8 mouse cellular contexts compared by ENCODE assay signal in genomic region chr14:121800962-121801361, GRCm38 (mm10). TPM values are rescaled to one million over a fixed set of nuclear protein-coding genes. Genes with fewer than 3 reads are reported as not detected.
DNase-seq lines count a peak whose midpoint lies in the region; ATAC-seq and TF ChIP-seq lines count a peak whose summit lies in the region.

No protein-coding gene starts in this region.

- H3K27me3 ChIP-seq in lung, postnatal 0 days (replicated peaks; ENCODE audit: insufficient read depth, low read length) = no peaks in the 10 kb centered on the region
- peaks cover 4% of the 10 kb centered on the region for H3K27me3 ChIP-seq in midbrain, embryonic 16.5 days (ENCODE audit: control insufficient read depth, insufficient read depth, low read depth, low read length)

- ATAC-seq in lung, postnatal 0 days = no peak
- no peak for ATAC-seq in midbrain, embryonic 16.5 days

- H3K4me2 ChIP-seq in lung, postnatal 0 days (replicated peaks; ENCODE audit: low read depth, low read length) = no peak overlapping the region
- H3K4me2 ChIP-seq in midbrain, embryonic 16.5 days (ENCODE audit: low read length) = no peak overlapping the region

- WGBS in lung, postnatal 0 days = 16% methylated on average over 2 of the region's 2 CpGs
- 31% methylated on average over 2 of the region's 2 CpGs for WGBS in midbrain, embryonic 16.5 days

- TF ChIP-seq EP300 in lung, postnatal 0 days (IDR thresholded peaks at IDR 0.05) = no peak

- no peaks in the 10 kb centered on the region for H3K4me1 ChIP-seq in lung, postnatal 0 days (ENCODE audit: insufficient read depth, low read depth, low read length)
- peaks cover 7% of the 10 kb centered on the region; the same call in 1 of the 2 replicates for H3K4me1 ChIP-seq in midbrain, embryonic 16.5 days (ENCODE audit: control insufficient read depth, insufficient read depth, low read length)

- H3K4me3 ChIP-seq in gastrocnemius, adult 2 months = no peak overlapping the region
- no peak overlapping the region for H3K4me3 ChIP-seq in lung, postnatal 0 days (ENCODE audit: low read depth, low read length)
- H3K4me3 ChIP-seq in midbrain, embryonic 16.5 days (ENCODE audit: low read depth, low read length) = no peak overlapping the region

- no peaks in the 10 kb centered on the region for H3K36me3 ChIP-seq in lung, postnatal 0 days (ENCODE audit: insufficient read depth, low read length)
- no peaks in the 10 kb centered on the region for H3K36me3 ChIP-seq in midbrain, embryonic 16.5 days (ENCODE audit: control insufficient read depth, insufficient read depth, low read length)

- intact Hi-C loops in gastrocnemius, adult 2 months (cut with DNase I) = no loop called here

- no peaks in the 10 kb centered on the region for H3K9me3 ChIP-seq in lung, postnatal 0 days (ENCODE audit: low read length)
- no peaks in the 10 kb centered on the region for H3K9me3 ChIP-seq in midbrain, embryonic 16.5 days (replicated peaks; ENCODE audit: control insufficient read depth, low read length, poor library complexity, severe bottlenecking)

- no peak overlapping the region for H3K9ac ChIP-seq in lung, postnatal 0 days (replicated peaks; ENCODE audit: low read depth)
- H3K9ac ChIP-seq in midbrain, embryonic 16.5 days (ENCODE audit: low read depth, low read length) = no peak overlapping the region

- peak; percentile 38 for TF ChIP-seq CTCF in gastrocnemius, adult 2 months (IDR thresholded peaks at IDR 0.05)
- peak; percentile 55 for TF ChIP-seq CTCF in lung, postnatal 0 days (IDR thresholded peaks at IDR 0.05)

- DNase-seq in gastrocnemius, adult 2 months = no peak
- DNase-seq in gastrocnemius, postnatal 10 days = no peak
- peak; percentile 35 to 47 for DNase-seq in B cell, adult 2 months
- DNase-seq in adrenal gland, postnatal 36 days = peak; percentile 21 to 48
- DNase-seq in lung, postnatal 0 days (ENCODE audit: low spot score) = peak; percentile 57
- DNase-seq in layer of hippocampus, adult 8-10 months (ENCODE audit: low spot score in 2 of 2) = no peak
- DNase-seq in urinary bladder, adult 2 months (ENCODE audit: low spot score) = no peak

- H3K27ac ChIP-seq in gastrocnemius, adult 2 months = no peak overlapping the region
- no peak overlapping the region for H3K27ac ChIP-seq in lung, postnatal 0 days (ENCODE audit: low read length)
- no peak overlapping the region for H3K27ac ChIP-seq in midbrain, embryonic 16.5 days (ENCODE audit: low read length)

RNA-seq across cellular contexts. Expression of gene Dock9, which starts 3.3 kb away (rescaled TPM):
- total RNA-seq in gastrocnemius, adult 2 months (2021) = 10 to 100 TPM; 15.3 to 21.4 TPM
- 10 to 100 TPM; 28.3 to 35.0 TPM for total RNA-seq in gastrocnemius, postnatal 10 days (2021)
- total RNA-seq in adrenal gland, postnatal 36 days (2021) = 10 to 100 TPM; 20.9 to 27.5 TPM
- 19.8 and 22.4 TPM in 2 replicates for polyA plus RNA-seq in lung, postnatal 0 days (2015; fragmentation: Nextera tagmentation; extraction: Ambion mirVana)
- 15.5 and 17.9 TPM in 2 replicates for polyA plus RNA-seq in midbrain, embryonic 16.5 days (2015; fragmentation: Nextera tagmentation; extraction: Ambion mirVana)
- total RNA-seq in layer of hippocampus, adult 8-10 months (2022) = 100 to 1,000 TPM; 179 to 210 (median 198) TPM
- 48.7 and 54.2 TPM in 2 replicates for polyA plus RNA-seq in urinary bladder, adult 2 months (2012; rRNA removed)

Comparison
In these comparisons a context has a peak if more than half of its experiments do, and no peak if none do; other contexts are left out.
1. DNase-seq: peak in B cell, adult 2 months (2 of 2), adrenal gland, postnatal 36 days (2 of 2) and lung, postnatal 0 days (single experiment); none in gastrocnemius, adult 2 months (single experiment), gastrocnemius, postnatal 10 days (single experiment), layer of hippocampus, adult 8-10 months (0 of 2) and urinary bladder, adult 2 months (single experiment).
2. RNA of gene Dock9, which starts 3.3 kb away (total RNA-seq): 179 to 210 TPM in layer of hippocampus, adult 8-10 months; 28.3 to 35.0 TPM in gastrocnemius, postnatal 10 days, 20.9 to 27.5 TPM in adrenal gland, postnatal 36 days and 15.3 to 21.4 TPM in gastrocnemius, adult 2 months; every median in the first group is over 4 times any median in the second.